Mouse (Mus musculus) heart, embryonic 15.5 days (tissue): Measurements from ENCODE around the gene Evi5. TPM values are rescaled to one million over a fixed set of nuclear protein-coding genes. Genes with fewer than 3 reads are reported as not detected.

Source experiments
- ATAC-seq: fragments of 200-750 bp; cut with Nextera tagmentation; replicated peaks from 2 replicates; pipeline ENCODE4 v1.8.0; 2017; ENCODE audit warnings: low read depth, moderate TSS enrichment; ENCODE audit not compliant: insufficient number of reproducible peaks, insufficient read depth, low FRiP score
- H3K27ac ChIP-seq: fragments of 300-500 bp; sonication (generic); 2 replicates; pipeline ENCODE4 v1.5.1; 2015; ENCODE audit warnings: mild to moderate bottlenecking, inconsistent platforms
- H3K27me3 ChIP-seq: fragments of 300-500 bp; sonication (generic); 2 replicates; pipeline ENCODE4 v1.6.1; 2015; ENCODE audit warnings: inconsistent platforms
- H3K36me3 ChIP-seq: fragments of 300-500 bp; sonication (generic); 2 replicates; pipeline ENCODE4 v1.6.1; 2015; ENCODE audit warnings: mild to moderate bottlenecking, inconsistent platforms
- H3K4me1 ChIP-seq: fragments of 300-500 bp; sonication (generic); replicated peaks from 2 replicates; pipeline ENCODE4 v1.6.1; 2015; ENCODE audit warnings: inconsistent platforms
- H3K4me2 ChIP-seq: fragments of 300-500 bp; sonication (generic); 2 replicates; pipeline ENCODE4 v1.6.1; 2015; ENCODE audit warnings: inconsistent platforms, mild to moderate bottlenecking, moderate library complexity
- H3K4me3 ChIP-seq: fragments of 300-500 bp; sonication (generic); 2 replicates; pipeline ENCODE4 v1.5.1; 2015; ENCODE audit warnings: mild to moderate bottlenecking, inconsistent platforms
- H3K9ac ChIP-seq: fragments of 300-500 bp; sonication (generic); 2 replicates; pipeline ENCODE4 v1.6.1; 2015; ENCODE audit warnings: mild to moderate bottlenecking, inconsistent platforms
- H3K9me3 ChIP-seq: fragments of 300-500 bp; sonication (generic); replicated peaks from 2 replicates; pipeline ENCODE4 v1.6.1; 2016; ENCODE audit warnings: inconsistent platforms
- WGBS: fragments of 180-500 bp; shearing (Covaris S2); methylation state at CpG from one replicate; pipeline ENCODE4 v1.1.7; 2015; ENCODE audit warnings: mixed read lengths; 5-methylcytosine and 5-hydroxymethylcytosine counted together
- polyA plus RNA-seq: library from polyadenylated mRNA; unstranded; fragments of >200 nt; fragmentation: Nextera tagmentation; extraction: Ambion mirVana; gene quantifications from 2 replicates; pipeline ENCODE4 v1.2.1, GENCODE M21; 2015

Gene Evi5
- polyA plus RNA-seq, 1 experiment from 2014 or later: 44.9 TPM

DNA sequence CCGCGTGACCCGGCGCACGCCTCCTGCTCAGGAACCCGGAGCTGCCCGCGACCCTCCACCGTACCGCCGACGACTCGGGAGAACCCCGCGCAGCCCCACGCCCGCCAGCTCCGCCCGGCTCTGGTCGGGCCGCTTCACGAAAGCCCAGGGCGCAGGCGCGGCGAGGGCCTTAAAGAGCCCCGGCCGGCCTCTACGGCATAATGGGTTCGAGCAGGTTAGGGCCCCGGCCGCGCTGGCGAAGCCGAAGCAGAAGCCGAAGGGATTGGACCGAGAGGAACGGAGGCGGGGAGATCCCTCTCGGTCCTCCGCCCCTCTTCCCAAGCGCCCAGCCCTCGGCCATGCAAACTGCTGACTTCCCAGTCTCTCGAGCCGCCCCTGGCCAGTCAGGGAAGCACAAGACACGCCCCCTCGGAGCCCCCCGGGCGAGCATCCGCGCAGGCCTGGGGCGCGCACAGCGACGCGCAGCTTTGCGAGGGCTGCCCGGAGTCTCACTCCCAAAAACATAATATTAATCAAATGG lies 5.9 kb downstream of the Evi5 start:
- Histone ChIP-seq H3K9ac (peak overlapping the region; percentile 81), H3K4me3 (peak overlapping the region; percentile 68), H3K9me3 (no peaks in the 10 kb centered on the region), H3K4me1 (peaks cover 44% of the 10 kb centered on the region), H3K4me2 (peak overlapping the region; percentile 65), H3K36me3 (no peaks in the 10 kb centered on the region), H3K27ac (peak overlapping the region; percentile 95), H3K27me3 (no peaks in the 10 kb centered on the region)
- WGBS: under 1% methylated on average over 53 of the region's 58 CpGs
- peak; percentile 98 for ATAC-seq

DNA sequence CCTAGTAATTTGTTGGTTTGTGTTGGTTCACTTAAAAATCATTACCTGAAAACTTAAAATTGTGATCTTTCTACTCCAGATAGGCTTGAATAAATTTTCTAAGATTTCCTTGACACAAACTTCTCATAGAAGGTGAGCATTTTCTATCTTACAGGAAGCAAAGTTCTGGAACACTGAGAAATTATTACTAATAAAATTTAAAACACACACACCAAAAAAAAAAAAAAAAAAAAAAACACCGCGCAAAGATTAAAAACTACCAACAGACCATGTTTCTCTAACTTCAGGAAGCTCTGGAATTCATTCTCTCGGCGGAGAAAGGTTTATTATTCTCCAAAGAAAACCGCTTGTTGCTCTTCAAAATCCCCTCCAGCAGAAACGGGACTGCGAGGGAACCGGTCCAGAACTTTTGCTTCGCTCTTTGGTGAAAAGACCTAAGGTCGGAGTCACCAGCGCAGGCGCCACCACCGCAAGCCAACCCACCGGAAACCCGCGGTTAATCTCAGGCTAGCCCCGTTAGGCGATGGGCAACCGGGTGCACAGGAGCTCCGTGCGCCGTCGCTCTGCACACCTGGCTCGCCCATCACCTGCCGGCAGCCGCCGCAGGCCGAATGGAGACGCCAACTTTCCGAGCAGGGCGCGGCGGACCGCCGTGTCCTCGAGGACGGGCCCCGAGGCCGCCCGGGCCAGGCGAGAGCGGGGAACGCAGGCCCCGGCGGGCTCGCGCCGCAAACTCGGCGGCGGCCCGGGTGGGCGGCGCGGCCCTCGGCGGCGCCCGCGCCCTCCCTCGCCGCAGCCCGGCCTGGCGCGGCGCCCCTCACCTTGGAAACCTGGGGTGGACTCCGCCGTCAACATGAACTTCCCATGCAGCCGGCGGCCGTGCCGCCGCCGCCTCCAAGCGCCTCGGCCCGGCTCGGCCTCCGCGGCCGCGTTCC lies 6.7 kb downstream of the Evi5 start:
- ATAC-seq: peak; percentile 56
- Histone ChIP-seq H3K4me1 (peaks cover 40% of the 10 kb centered on the region), H3K4me3 (peak overlapping the region; percentile 68), H3K4me2 (peak overlapping the region; percentile 65), H3K27ac (peak overlapping the region; percentile 95), H3K9ac (peak overlapping the region; percentile 81), H3K27me3 (no peaks in the 10 kb centered on the region), H3K9me3 (no peaks in the 10 kb centered on the region), H3K36me3 (no peaks in the 10 kb centered on the region)
- under 1% methylated on average over 81 of the region's 82 CpGs for WGBS

DNA sequence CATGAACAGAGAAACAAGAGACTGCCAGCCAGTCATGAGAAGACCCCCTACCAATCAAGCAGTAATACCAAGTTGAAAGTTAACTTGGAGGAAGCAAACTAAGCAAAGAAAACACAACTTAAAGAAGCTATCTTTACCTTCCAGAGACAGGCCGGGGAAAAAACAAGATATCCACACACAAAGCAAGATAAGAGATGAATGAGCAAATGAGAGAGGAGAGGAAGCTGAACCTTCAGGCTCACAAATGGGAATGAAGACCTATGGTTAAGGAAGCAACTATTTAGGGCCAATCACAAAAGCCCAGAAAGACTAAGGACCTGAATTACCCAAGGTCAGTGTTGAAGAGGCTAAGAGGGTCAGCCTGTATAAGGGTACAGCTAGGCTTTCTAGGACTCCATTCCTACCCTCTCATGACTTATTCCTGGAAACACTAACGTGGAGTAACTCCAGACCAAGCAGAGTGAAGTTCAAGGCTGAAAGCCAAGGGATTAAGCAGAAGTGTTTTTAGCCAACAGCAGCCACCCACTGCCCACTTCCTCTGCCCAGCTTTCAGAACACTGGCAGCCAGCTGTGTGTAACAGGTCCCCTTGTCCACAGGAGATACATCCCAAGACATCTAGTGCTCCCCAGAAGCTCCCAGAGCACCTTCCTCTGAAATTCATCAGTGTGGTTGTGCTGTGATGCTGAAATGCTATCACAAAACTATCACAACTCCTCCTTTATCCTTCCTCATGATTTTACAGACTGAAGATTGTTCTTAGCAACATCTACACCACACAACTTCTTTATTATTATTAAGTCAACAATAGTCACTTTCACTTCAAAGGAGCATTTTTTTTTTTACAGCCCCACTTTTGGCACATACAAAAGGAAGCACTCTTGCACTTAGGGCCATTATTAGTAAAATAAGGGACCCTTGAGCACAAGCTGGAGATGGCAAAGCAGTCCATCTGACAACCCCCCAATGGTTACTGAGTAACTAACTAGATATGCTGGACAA lies 8.5 kb downstream of the Evi5 start:
- Histone ChIP-seq H3K27ac (peak overlapping the region; percentile 38), H3K4me1 (peaks cover 27% of the 10 kb centered on the region), H3K4me3 (no peak overlapping the region), H3K9me3 (no peaks in the 10 kb centered on the region), H3K4me2 (peak overlapping the region; percentile 65), H3K27me3 (no peaks in the 10 kb centered on the region), H3K9ac (no peak overlapping the region), H3K36me3 (no peaks in the 10 kb centered on the region)
- no peak for ATAC-seq
- WGBS: 21% methylated on average over 2 of the region's 2 CpGs

- ATAC-seq: no peak
- 81% methylated on average over 3 of the region's 3 CpGs for WGBS
- no peak overlapping the region for H3K27ac ChIP-seq
Observed at GRCm38 (mm10) chr5:107863971-107864370, 10.9 kb downstream of the Evi5 start.

GRCm38 (mm10) chr5:107858963-107859362 lies 15.9 kb downstream of the Evi5 start:
- no peak overlapping the region for H3K4me2 ChIP-seq
- WGBS: 49% methylated on average over 2 of the region's 2 CpGs
- H3K27ac ChIP-seq: no peak overlapping the region
- no peak for ATAC-seq
- H3K9me3 ChIP-seq: no peaks in the 10 kb centered on the region
- peaks cover 13% of the 10 kb centered on the region for H3K4me1 ChIP-seq
- H3K36me3 ChIP-seq: no peaks in the 10 kb centered on the region
- no peaks in the 10 kb centered on the region for H3K27me3 ChIP-seq
- no peak overlapping the region for H3K4me3 ChIP-seq
- H3K9ac ChIP-seq: no peak overlapping the region

More at GRCm38 (mm10) chr5:107863971-107864370, 10.9 kb downstream of the Evi5 start:
- Histone ChIP-seq H3K36me3 (no peaks in the 10 kb centered on the region), H3K4me3 (no peak overlapping the region), H3K4me1 (peaks cover 27% of the 10 kb centered on the region), H3K9ac (no peak overlapping the region), H3K4me2 (no peak overlapping the region), H3K27me3 (no peaks in the 10 kb centered on the region), H3K9me3 (no peaks in the 10 kb centered on the region)

DNA sequence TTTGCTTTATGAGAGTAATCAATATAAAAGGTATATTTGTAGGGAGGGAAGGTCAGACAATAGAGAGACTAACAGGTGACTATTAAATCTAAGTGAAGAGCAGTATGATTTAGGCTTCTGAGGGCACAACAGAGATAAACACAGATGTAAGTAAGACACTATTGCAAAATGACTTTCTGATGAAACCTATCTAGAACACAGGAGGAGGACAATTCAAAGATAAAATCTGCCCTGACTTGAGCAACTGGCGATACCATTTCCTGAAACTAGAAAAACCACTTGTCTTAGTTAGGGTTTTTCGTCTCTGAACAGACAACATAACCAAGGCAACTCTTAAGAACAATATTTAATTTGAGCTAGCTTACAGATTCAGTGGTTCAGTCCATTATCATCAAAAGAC lies 19.4 kb downstream of the Evi5 start:
- no peak for ATAC-seq
- H3K36me3 ChIP-seq: no peaks in the 10 kb centered on the region
- H3K9me3 ChIP-seq: no peaks in the 10 kb centered on the region
- no peak overlapping the region for H3K27ac ChIP-seq
- no peak overlapping the region for H3K4me2 ChIP-seq
- H3K27me3 ChIP-seq: no peaks in the 10 kb centered on the region
- H3K4me3 ChIP-seq: no peak overlapping the region
- peaks cover 28% of the 10 kb centered on the region for H3K4me1 ChIP-seq
- WGBS: 74% methylated on average over 2 of the region's 2 CpGs
- no peak overlapping the region for H3K9ac ChIP-seq

GRCm38 (mm10) chr5:107854556-107854955 lies 20.4 kb downstream of the Evi5 start:
- Histone ChIP-seq H3K9me3 (no peaks in the 10 kb centered on the region), H3K27me3 (no peaks in the 10 kb centered on the region), H3K27ac (peak overlapping the region; percentile 85), H3K4me2 (peak overlapping the region; percentile 47; the same call in 1 of the 2 replicates), H3K9ac (no peak overlapping the region), H3K36me3 (no peaks in the 10 kb centered on the region), H3K4me3 (no peak overlapping the region), H3K4me1 (peaks cover 28% of the 10 kb centered on the region)
- ATAC-seq: no peak
- 42% methylated on average over 3 of the region's 3 CpGs for WGBS

DNA sequence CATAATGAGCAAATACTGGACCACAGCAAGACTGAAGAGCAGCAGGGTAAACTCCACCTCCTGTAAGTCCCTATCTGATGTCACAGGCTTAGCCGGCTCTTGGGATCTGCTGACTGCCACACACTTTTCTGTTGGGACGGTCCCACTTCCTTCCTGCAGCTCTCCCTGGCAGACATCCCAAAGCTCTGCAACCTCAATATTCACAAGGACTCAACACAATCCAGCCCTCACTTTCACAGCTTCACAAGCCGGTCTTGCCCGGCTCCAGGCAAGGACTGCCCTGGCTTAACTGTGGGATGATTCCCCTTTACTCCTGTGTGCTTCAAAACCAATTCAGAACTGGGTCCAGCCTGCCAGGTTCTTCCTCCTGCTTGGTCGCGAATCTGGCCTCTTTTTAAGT lies 21.1 kb downstream of the Evi5 start:
- Histone ChIP-seq H3K9me3 (no peaks in the 10 kb centered on the region), H3K4me1 (peaks cover 30% of the 10 kb centered on the region), H3K27ac (peak overlapping the region; percentile 85), H3K27me3 (no peaks in the 10 kb centered on the region), H3K4me2 (peak overlapping the region; percentile 47), H3K4me3 (no peak overlapping the region), H3K9ac (0 out of 2 replicates have a peak overlapping the region, but pooled peaks have one; percentile 12), H3K36me3 (no peaks in the 10 kb centered on the region)
- peak; percentile 85; the same call in 1 of the 2 replicates for ATAC-seq
- 13% methylated on average over 6 of the region's 6 CpGs for WGBS

DNA sequence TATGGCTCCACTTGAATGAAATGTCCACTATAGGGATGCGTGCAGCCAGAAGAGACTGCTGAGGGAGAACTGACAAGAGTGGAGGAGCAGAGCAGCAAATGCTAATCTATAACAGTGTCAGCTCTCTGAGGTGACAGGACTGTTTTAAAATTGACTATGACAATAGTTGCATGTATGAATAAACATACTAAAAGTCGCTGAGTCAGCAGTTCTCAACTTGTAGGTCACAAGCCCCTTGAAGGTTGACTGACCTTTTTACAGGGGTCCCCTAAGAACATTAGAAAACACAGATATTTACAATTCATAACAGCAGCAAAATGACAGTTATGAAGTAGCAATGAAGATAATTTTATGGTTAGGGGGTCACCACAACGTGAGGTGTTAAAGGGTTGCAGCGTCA lies 25.9 kb downstream of the Evi5 start:
- ATAC-seq: no peak
- no peak overlapping the region for H3K4me3 ChIP-seq
- no peaks in the 10 kb centered on the region for H3K27me3 ChIP-seq
- WGBS: 71% methylated on average over 4 of the region's 4 CpGs
- no peaks in the 10 kb centered on the region for H3K9me3 ChIP-seq
- no peaks in the 10 kb centered on the region for H3K36me3 ChIP-seq
- no peak overlapping the region for H3K27ac ChIP-seq
- no peak overlapping the region for H3K4me2 ChIP-seq
- H3K9ac ChIP-seq: no peak overlapping the region
- H3K4me1 ChIP-seq: peaks cover 27% of the 10 kb centered on the region

DNA sequence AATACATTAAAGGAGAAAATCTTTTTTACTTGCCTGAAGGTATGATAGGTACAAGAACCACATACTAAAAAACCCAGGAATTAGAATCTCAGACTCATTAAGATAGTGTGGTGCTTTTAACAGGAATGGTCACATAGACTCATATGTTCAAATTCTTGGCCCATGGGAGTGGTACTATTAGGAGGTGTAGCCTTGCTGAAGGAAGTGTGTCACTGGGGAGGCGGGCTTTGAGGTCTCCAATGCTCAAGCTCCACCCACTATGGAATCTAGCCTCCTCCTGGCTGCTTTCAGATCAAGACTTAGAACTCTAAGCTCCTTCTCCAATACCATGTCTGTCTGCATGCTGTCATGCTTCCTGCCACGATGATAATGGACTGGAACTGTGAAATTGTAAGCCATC lies 27.1 kb downstream of the Evi5 start:
- no peak overlapping the region; the same call in 1 of the 2 replicates for H3K27ac ChIP-seq
- H3K27me3 ChIP-seq: no peaks in the 10 kb centered on the region
- H3K9ac ChIP-seq: no peak overlapping the region
- H3K4me3 ChIP-seq: no peak overlapping the region
- ATAC-seq: no peak
- no peaks in the 10 kb centered on the region for H3K36me3 ChIP-seq
- WGBS: 67% methylated on average over 2 of the region's 2 CpGs
- peaks cover 17% of the 10 kb centered on the region for H3K4me1 ChIP-seq
- H3K4me2 ChIP-seq: no peak overlapping the region
- no peaks in the 10 kb centered on the region for H3K9me3 ChIP-seq

DNA sequence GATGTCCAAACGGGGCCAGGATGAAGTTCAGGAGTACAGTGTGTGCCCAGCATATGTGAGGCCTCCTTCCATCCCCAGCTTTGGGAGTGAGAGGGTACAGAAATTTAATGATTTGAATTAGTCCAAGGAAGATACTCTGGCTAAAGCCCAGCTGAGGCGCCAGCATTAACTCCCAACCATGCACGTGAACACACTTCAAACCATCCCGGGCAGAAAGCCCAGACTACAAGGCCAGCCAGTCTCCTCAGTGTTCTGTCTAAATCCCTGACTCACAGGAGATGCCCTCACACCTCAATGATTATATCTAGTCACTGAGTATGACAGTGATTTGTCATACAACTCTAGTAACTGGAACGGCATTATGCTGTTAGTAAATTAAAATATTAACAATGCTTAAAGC lies 27.6 kb downstream of the Evi5 start:
- WGBS: 51% methylated on average over 5 of the region's 5 CpGs
- 0 out of 2 replicates have a peak, but pooled peaks have one; percentile 50 for ATAC-seq

More for the DNA sequence above, 27.6 kb downstream of the Evi5 start:
- H3K9ac ChIP-seq: no peak overlapping the region
- peaks cover 17% of the 10 kb centered on the region for H3K4me1 ChIP-seq
- peak overlapping the region; percentile 18; the same call in 1 of the 2 replicates for H3K27ac ChIP-seq
- no peaks in the 10 kb centered on the region for H3K36me3 ChIP-seq
- H3K27me3 ChIP-seq: no peaks in the 10 kb centered on the region
- no peak overlapping the region for H3K4me3 ChIP-seq
- no peak overlapping the region for H3K4me2 ChIP-seq
- no peaks in the 10 kb centered on the region for H3K9me3 ChIP-seq
